Mouse (Mus musculus): Measurements from ENCODE around the gene Ldah.

GRCm38 (mm10) chr12:8287970-8288369 lies 80.1 kb downstream of the Ldah start:
- TF ChIP-seq POLR2A (IDR thresholded peaks at IDR 0.05; ENCODE audit: low read depth, low read length) (no peak), CTCF (IDR thresholded peaks at IDR 0.05; ENCODE audit: extremely low read depth, insufficient read length, insufficient replicate concordance, low read depth, low read length) (no peak)
